Mouse (Mus musculus) heart, adult 11 months (tissue): ENCODE measurements at regions not wholly inside any gene's neighbourhood (a gene's known extent, or its start where the extent isn't known, plus 50 kb on each side); places are given as distances from the start of the nearest gene placed in this dataset.
A peak's percentile ranks its signal among the peaks of the same experiment; 100 is the strongest.

Experiments used
- DNase-seq: peaks from one replicate; pipeline ENCODE4 v3.0.0; 2022

- peak; percentile 93 for DNase-seq
Measured at GRCm38 (mm10) chr17:9845451-9846075, 176.0 kb upstream of the Pabpc6 start.

GRCm38 (mm10) chr17:9841103-9841502 lies 171.6 kb upstream of the Pabpc6 start:
- peak; percentile 31 for DNase-seq

- DNase-seq = peak; percentile 68
Measured at GRCm38 (mm10) chr17:9839256-9839655, 169.7 kb upstream of the Pabpc6 start.

- peak; percentile 73 for DNase-seq
Measured at GRCm38 (mm10) chr17:9836995-9837842, 167.7 kb upstream of the Pabpc6 start.

- DNase-seq = peak; percentile 14
Measured at GRCm38 (mm10) chr17:9829895-9830294, 160.4 kb upstream of the Pabpc6 start.

GRCm38 (mm10) chr17:9821358-9821757 lies 151.8 kb upstream of the Pabpc6 start:
- peak; percentile 59 for DNase-seq

GRCm38 (mm10) chr17:9817056-9817455 lies 147.5 kb upstream of the Pabpc6 start:
- no peak for DNase-seq

GRCm38 (mm10) chr17:9797069-9797468 lies 127.6 kb upstream of the Pabpc6 start:
- DNase-seq = peak; percentile 76

GRCm38 (mm10) chr17:9796225-9796988 lies 126.9 kb upstream of the Pabpc6 start:
- DNase-seq = peak; percentile 73

- peak; percentile 64 for DNase-seq
Measured at GRCm38 (mm10) chr17:9778866-9779265, 109.3 kb upstream of the Pabpc6 start.

- peak; percentile 93 for DNase-seq
Measured at GRCm38 (mm10) chr17:9777165-9777564, 107.6 kb upstream of the Pabpc6 start.

GRCm38 (mm10) chr17:9776286-9777016 lies 106.9 kb upstream of the Pabpc6 start:
- DNase-seq = peak; percentile 89

GRCm38 (mm10) chr17:9775668-9776151 lies 106.2 kb upstream of the Pabpc6 start:
- DNase-seq = peak; percentile 95

GRCm38 (mm10) chr17:9774740-9775629 lies 105.5 kb upstream of the Pabpc6 start:
- peak; percentile 95 for DNase-seq

- DNase-seq = peak; percentile 96
Measured at GRCm38 (mm10) chr17:9773744-9774143, 104.2 kb upstream of the Pabpc6 start.

GRCm38 (mm10) chr17:9768275-9768674 lies 98.8 kb upstream of the Pabpc6 start:
- peak; percentile 99 for DNase-seq

GRCm38 (mm10) chr17:9765680-9766250 lies 96.2 kb upstream of the Pabpc6 start:
- DNase-seq = peak; percentile 93

- peak; percentile 98 for DNase-seq
Measured at GRCm38 (mm10) chr17:9764701-9765359, 95.3 kb upstream of the Pabpc6 start.

GRCm38 (mm10) chr17:9764041-9764606 lies 94.6 kb upstream of the Pabpc6 start:
- peak; percentile 93 for DNase-seq

- peak; percentile 71 for DNase-seq
Measured at GRCm38 (mm10) chr17:9763110-9763509, 93.6 kb upstream of the Pabpc6 start.
